Mouse (Mus musculus) T-helper 17 cell (primary cell): ENCODE results near the gene Ly6g6d.
"Not testable (repeated sequence)": the region's sequence is repeated elsewhere in the genome, so short reads cannot be mapped to it uniquely, and the experiment has no call there.

Experiments used
- in situ Hi-C, 2 experiments: fragments of 300-600 bp; cut with MboI, MseI; formaldehyde crosslinking; loops; 1 replicate in 1 of 2; 2 replicates in 1 of 2; pipeline ENCODE4 v1.15.1; 2025; ENCODE audit warnings: high pct_unique_total_duplicates in 2 of 2

Gene Ly6g6d

DNA sequence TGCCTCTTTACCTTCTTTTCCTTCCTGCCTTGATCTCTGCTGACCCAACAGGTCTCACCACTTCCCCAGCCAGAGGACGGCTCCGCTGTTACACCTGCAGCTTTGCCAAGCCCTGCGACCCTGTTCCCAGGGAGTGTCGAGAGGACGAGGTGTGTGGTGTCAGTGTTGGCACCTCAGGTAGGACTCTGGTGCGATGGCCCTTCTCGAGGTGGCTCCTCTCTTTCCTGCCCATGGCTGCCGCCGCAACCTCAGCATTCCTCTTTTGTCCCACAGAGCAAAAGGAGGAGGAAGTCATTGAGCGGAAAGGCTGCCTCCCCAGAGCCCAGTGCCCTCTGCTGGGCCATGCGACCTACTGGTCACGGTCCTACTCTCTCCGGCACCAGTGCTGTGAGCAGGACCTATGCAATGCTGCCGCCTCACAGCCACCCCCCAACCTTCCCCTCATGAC lies at the start of gene Ly6g6d:
Ly6g6d (minus strand) TSS at position 280 of the 448 bp plus-strand sequence.
- in situ Hi-C loops = no loop called here

DNA sequence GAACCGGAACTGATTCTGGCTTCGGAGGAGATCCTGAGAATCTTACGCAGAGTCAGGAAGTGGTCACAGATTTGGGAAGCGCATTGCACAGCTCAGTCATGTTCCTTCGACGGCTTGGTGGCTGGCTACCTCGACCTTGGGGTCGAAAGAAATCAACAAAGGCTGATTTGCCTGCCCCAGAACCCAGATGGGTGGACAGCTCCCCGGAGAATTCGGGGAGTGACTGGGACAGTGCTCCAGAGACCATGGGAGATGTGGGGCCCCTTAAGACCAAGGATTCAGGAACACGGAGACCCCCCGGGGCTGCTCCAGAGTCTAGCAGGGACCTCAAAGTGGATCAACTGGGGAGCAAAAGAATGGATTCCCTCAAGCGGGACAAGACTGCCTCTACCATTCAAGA lies 49.2 kb upstream of the Ly6g6d start:
- in situ Hi-C loops = no loop called here

DNA sequence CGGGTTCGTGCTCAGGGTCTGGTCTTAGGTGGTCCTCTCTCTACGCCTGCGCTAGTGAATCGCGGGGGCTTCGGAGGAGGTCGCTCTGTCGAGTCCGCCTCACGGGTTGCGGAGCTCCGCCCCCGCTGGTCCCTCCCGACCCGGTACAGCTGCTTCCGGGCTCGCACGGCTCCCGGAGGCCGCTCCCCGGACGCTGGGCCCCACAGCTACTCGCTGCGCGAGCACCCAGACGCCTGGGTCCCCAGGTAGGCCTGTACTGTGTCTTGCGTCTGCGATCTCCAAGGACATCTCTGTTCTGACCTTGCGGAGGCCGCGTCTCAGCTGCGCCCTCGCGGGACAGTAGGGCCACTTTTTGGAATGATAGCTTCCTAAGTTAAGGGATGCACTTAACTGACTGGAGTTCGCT lies 48.3 kb upstream of the Ly6g6d start, which contains the start of gene D17H6S53E:
D17H6S53E (plus strand) TSS at position 168 of the 406 bp plus-strand sequence.
- in situ Hi-C loops = no loop called here

DNA sequence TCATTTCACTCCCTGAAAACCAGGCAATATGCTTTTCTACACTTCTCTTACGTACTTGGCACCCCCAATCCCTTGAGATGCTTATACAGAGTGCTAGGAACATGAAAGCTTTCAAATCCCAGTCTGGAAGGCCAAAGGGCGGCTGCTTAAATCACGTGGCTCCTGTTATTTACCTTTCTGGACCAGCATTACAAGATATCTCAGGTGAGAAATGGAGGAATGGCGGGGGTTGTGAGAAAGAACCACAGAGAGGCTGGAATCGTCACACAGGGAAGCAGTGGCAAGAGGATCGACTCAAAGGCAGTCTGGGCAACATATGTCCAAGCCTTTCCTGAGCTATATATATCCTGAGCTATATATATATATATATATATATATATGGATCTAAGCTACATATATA lies 47.7 kb upstream of the Ly6g6d start:
- in situ Hi-C loops = no loop called here

DNA sequence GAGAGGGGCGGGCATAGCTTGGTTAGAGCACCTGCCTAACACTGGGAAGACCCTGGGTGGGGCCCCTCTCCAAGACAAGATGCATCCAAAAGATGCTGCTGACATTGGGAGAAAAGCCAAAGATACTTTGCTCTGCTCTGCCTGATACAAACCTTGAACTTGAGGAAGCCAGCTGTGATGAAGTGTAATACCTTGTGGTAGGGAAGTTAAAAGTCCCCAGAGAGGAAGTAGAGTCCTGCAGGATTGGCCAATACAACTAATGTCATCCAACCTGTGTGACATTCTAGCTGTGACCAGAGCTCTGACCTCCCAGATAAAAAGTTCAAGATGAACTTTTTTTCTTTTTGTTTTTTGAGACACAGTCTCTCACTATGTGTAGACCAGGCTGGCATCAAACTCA lies 47.2 kb upstream of the Ly6g6d start:
- in situ Hi-C loops = no loop called here

DNA sequence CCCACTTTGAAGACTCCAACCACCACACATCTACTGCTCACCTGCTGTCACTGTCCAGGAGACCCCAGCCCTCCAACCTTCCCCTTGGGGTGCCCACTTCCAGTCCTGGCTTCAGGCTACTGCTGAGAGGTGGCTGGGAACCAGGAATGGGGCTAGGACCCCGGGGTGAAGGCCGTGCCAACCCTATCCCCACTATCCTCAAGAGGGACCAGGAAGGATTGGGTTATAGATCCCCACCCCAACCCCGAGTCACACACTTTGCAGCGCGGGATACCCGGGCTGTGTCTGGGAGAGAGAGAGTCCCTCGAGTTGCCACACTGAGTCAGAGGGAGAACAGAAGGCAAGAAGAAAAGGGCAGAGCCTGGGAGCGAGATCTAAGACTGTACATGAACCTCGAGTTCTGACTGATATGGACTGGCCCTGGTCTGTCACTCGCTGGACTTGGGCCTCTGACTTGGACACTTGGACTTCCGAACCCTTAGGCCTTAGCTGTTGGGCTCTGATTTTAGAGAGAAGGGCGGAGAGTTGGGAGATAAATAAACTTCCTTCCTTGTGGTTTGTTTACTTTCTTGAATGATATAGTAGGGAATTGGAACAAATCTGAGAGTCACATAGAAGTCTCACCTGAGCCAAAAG lies 46.5 kb upstream of the Ly6g6d start:
- in situ Hi-C loops = not testable (repeated sequence)

DNA sequence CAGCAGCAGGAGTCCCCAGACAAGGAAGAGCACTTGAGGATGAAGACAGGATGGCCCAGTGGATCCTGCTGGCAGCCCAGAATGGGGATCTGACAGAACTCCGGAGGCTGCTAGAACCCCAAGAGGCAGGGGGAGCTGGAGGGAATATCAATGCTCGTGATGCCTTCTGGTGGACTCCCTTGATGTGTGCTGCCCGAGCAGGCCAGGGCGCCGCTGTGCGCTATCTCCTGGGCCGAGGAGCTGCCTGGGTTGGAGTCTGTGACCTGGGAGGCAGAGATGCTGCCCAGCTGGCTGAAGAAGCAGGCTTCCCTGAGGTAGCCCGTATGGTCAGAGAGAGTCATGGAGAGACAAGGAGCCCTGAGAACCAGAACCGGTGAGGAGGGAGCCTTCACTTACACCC lies 45.4 kb upstream of the Ly6g6d start:
- in situ Hi-C loops = not testable (repeated sequence)

DNA sequence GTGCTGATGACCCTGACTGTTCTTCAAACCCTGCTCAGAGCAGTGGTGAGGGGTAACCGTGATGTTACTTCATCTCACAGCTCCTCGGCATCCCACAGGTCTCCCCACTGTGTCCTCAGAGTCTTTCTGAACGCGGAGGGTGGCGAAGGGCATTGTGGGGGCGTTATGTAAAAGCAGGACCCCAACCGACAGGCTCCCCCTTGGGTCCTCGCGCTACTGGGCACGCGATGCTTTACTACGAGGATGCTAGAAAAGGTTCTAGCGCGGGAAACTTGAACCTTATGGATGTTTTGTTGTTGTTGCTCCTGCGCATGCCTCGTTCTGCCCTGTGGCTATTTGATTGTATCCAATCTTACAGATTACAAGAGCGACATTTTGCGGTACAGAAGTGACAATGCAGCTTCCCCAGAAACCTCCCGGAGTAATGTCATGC lies 44.0 kb upstream of the Ly6g6d start, which contains the start of gene Csnk2b:
Csnk2b (minus strand) TSS at position 183 of the 433 bp plus-strand sequence.
- in situ Hi-C loops = no loop called here

DNA sequence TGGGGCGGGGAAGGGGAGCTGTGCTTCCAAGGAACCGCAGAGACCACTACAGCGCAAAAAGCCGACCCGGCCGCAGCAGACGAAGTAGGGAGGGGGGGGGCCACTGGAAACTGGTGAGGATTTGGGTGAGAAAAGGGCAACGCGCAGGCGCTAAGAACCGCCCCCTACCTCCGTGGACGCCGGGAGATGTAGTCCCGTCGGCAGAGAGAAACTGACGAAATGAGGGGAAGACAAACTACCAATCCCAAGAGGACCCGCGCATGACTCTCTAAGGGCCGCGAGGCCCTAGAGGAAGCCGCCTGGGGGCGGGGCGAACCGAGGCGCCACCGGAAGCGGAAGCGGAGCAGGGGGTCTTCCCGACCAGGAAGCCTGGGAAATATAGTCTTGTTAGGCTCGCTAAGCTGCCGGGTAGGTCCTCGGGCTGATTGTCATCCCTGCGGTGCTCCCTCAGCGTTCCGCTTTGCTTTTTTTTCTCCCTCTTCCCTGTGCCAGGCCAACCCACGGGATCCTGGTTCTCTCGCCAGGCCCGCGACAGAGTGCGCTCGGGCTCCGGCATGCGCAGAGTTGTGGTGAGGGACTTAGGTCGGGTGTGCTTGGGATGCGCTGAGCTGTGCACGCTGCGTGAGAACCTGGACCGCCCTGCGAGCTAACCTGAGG lies 43.4 kb upstream of the Ly6g6d start, which contains the start of gene Gpank1:
Gpank1 (plus strand) TSS at position 313 of the 657 bp plus-strand sequence.
- in situ Hi-C loops = no loop called here

DNA sequence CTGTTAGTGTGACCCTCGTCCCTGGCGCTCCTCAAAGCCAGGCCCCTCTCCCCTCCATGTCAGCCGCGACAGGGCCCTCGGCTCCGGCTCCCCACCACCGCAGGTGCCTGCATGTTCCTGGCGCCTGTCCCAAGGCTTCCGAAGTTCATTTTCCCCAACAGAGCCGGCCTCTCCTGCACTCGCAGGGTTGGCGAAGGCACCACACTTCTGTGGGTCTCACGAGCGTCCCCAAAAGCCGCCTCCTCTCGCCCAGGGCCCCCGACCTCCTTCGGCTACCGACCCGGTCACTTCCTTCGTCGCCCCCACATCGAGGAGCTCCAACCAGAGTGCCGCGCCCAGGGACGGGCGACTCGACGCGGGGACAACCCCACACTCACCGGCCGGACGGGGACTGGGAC lies 42.9 kb upstream of the Ly6g6d start:
- in situ Hi-C loops = no loop called here

DNA sequence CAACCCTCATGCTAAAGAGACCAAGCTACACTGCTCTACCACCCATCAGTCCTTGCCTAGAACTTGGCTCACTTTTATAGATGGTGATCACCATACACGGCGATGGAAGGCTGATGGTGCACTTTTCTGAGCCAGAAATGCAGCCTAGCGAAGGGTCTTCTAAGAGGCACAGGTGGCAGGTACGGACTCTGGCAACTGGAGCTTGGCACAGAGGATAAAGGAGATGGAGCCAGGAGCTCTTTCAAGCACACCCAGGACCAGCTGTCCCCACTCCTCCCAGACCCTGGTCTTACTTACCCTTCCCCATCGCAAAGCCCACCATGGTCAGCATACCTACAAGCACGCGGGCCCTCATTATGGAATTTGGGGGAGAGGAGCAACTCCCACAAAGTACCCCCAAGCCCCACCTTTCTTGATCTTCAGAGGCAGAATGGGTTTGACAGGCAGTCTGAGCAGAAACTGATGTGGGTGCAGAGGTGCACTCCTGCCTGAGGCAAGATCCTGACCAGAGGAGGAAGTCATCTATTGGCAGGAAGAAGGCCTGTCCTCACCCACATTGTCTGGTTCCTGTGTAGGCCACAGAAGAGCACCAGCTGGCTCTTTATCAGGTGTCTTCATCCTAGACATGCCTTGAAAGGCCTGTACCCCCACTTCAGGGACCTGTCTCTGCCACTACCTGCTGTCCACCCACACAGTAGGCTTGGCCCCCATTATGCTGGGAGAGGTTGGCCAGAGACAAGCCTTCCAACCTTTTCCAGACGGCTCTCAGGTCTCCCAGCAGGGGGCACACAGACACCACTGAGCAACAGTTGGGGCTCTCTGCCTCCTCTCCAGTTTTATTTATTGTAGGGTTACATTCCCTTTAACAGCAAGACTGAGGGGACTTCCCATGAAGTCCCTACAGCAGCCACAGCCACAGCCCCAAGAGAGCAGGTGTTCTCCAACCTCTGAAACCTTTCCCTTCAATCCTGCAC lies 37.5 kb upstream of the Ly6g6d start, which contains the start of gene Ly6g5b:
Ly6g5b (minus strand) TSS at position 383 of the 974 bp plus-strand sequence.
- in situ Hi-C loops = no loop called here

DNA sequence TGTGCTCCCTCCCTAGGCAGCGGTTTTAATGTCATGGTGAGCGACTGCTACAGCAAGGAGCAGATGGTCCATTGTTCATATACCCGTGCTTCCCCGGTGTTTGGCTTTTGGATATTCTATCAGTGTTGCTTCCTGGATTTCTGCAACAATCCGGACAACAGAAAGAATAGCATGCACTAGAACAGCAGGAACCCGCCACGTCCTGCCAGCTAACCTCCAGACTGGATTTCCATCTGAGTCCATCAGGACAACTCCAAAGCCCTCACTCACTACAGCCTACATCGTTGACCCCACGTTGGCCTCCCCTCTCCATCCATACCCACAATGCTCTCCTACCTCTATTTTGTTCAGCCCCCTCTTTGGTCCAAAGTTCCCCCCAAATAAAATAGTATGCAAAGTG lies 33.9 kb upstream of the Ly6g6d start:
- in situ Hi-C loops = no loop called here

DNA sequence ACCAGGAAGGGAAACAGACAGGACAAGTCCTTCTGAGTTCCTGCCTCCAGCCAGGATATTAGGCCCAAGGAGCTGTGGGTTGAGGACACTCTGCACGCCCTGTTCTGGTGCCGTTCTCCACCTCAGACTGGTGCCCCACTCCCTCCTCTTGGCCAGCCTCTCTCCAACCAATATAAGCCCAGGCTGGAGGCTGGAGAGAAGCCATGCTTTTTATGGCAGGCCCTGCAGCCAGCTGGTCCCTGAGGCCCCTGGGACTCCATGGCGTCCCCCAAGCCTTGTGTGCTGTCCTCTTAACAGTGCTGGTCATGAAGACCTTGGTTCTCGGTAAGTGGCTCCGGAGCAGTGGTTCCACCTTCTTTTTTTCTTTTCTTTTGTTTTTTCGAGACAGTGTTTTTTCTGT lies 30.2 kb upstream of the Ly6g6d start, which contains the start of gene Ly6g5c:
Ly6g5c (plus strand) TSS at position 183 of the 400 bp plus-strand sequence.
- in situ Hi-C loops = no loop called here

DNA sequence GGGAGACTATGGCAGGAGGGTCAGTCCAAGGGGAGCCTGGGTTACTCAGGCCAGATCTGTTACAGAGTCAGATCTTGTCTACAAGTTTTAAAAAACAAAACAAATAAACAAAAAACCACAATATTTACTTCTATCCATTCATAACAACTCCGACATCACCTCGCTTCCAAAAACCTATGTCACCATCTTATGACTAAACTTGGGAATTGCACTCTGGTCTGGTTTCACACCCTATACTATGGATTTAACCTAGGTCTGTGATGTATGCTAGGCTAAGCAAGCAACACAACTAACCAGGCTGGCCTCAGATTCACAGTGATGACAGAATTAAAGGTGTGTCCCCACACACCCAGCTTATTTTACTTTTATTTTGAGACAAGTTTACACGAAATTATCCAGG lies 28.7 kb upstream of the Ly6g6d start:
- in situ Hi-C loops = no loop called here

DNA sequence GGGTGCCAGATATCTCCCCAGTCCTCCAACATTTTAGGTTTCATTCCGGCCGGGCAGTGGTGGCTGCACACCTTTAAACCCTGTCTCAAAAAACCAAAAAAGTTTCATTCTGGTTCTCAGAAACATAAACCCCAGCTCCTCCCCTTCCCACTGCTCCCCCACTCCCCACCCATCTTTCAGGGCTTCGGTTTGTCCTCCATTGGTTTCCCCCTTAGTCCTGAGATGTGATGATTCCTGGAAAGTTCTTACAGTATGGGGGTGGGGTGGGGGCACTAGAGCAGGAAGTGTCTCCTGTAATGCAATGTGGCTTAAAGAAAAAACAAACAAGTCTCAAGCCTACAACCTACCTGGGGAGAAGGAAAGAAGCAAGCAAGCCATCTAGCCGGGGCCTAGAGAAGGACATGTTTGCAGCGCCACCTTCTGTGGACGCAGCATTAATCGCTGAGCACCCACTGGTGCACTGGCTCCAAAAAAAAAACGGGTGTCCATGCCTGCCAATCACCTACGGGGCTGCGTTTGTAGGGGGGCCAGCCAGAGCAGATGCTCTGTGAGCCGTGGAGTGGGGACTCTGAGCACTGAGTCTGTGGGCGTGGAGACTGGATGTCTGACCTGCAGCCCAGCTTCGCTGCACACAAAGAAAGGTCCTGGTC lies 28.0 kb upstream of the Ly6g6d start:
- in situ Hi-C loops = no loop called here

DNA sequence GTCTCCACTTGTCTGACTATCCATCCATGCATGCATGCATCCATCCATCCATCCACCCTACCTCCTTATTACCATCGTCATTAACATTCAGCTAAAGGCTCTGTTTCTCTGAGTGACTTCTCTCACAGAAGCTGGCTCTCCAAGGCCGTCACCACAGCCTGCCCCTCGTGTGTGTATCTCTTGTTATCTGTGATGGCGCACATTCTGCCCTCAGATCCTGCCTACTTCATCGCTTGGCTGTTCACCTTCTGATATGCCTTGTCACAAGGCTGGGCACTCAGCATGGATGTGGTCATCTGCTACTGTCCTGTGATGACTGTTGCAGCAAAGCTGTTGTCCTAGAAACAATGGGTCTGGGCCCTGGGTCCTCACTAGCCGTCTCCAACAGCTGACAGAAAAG lies 26.9 kb upstream of the Ly6g6d start:
- in situ Hi-C loops = no loop called here

DNA sequence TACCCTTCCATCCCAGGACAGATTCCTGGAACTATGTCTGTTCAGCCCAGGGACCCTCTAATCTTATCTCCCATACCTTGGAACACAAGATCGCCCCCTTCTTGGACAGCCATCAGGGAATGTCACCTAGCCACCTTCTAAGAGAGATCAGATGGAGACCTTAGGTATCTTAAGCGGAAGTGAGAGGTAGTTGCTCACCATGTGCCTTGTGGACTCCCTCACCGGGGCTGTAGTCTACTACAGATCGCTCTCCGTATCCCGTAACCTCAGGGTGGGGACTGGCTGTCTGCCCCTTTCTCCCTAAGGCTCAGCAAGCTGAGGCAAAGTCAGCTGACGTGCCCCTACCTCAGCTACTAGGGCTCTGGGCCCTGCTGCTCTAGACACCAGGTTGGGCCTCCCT lies 26.2 kb upstream of the Ly6g6d start:
- in situ Hi-C loops = no loop called here

DNA sequence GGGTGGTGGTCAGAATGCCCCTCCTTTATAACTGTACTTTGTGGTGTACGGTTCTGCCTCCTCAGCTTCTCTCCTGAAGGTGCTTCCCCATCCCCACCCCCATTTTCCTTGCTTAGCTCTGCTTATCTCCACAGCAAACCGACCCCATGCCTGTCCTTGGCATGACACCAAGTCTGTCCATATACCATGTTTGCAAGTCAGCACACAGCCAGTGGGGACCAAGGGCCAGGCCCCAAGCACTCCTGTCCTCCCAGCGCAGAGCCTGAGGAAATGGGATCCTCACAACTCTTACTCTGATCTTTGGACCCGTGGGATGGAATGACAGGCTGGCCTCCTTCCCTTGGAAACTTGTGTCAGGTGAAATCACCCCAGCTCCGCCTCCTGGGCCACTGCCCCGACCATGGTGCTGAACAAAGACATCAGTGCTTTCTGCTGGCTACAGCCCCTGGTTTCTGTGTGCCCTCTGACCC lies 25.4 kb upstream of the Ly6g6d start:
- in situ Hi-C loops = no loop called here

DNA sequence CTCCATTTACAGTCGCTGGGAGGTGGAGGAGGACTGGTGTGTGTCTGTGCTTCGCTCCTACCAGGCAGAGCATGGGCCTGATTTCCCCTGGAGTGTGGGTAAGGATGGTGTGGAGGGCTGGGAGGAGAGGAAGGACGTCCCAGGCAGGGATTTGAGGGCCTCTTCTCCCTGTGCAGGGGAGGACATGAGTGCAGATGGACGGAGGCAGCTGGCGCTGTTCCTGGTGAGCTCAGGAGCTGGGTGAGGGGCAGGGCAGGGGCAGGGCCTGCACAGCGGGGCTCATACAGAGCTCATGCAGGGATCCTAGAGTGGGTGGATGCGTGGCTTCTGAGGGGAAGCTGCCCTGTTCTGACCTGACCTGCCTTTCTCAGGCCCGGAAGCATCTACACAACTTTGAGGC lies 24.4 kb upstream of the Ly6g6d start:
- in situ Hi-C loops = no loop called here

DNA sequence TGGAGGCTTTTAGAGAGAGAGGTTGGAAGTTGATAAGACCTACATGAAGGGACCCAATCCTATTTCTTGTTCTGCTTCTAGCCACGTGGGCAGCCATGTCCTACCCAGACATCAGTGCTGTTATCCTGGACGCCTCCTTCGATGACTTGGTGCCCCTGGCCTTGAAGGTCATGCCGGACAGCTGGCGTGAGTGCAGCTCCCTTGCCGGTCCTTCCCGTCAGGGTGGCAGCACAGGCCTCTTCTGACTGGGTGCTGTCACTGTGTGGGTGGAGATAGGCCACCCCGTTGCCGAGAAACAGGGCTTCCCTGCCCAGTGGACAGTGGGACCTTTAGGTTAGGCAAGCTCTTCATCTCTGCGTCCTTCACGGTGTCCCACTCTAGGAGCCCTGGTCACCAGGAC lies 23.3 kb upstream of the Ly6g6d start:
- in situ Hi-C loops = no loop called here

DNA sequence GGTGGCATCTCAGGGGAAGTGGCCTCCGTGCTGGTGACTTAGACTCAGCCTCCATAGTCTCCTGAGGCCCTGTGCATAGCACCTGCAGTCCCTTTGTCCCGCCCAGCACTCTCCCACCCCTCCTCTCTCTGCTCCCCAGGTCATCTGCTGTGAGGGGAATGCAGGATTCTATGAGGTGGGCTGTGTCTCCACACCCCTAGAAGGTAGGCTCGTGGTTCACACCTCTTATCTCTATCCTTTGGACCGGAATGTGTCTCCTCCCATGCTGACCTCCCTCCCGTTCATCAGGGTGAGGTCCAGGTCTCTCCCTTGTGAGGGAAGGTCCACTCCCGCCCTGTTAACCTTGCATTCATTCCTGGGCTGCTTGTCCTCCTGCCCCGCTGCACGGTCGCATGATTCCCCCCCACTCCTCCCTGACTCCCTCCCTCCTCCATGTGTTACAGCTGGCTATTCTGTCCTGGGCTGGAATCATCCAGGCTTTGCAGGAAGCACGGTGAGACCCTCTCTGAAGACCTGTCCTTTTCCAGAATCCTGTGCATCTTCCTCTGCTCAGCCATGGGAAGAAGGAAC lies 22.4 kb upstream of the Ly6g6d start:
- in situ Hi-C loops = no loop called here
